Mouse (Mus musculus): ENCODE measurements around the gene Usp31.

GRCm38 (mm10) chr7:121652629-121653028, 54.4 kb downstream of the Usp31 start:
- no peak for TF ChIP-seq CTCF (conservative IDR thresholded peaks at IDR 0.05 in 1 of 2, IDR thresholded peaks at IDR 0.05 in 1 of 2; ENCODE audit: low read depth in 2 of 2, low read length in 2 of 2)
- TF ChIP-seq ZKSCAN1 (IDR thresholded peaks at IDR 0.05; ENCODE audit: borderline replicate concordance, low read depth, low read length): no peak

Data from CH12.LX (cell line).